Mouse (Mus musculus) embryo, embryonic 9.5 days (tissue): ENCODE measurements around the gene Gm26920.
"Not testable (repeated sequence)": the region's sequence is repeated elsewhere in the genome, so short reads cannot be mapped to it uniquely, and the experiment has no call there.

Experiments
- DNase-seq: peaks from one replicate; pipeline ENCODE4 v3.0.0-alpha.2; 2017; ENCODE audit errors: extremely low spot score

Gene Gm26920

DNA sequence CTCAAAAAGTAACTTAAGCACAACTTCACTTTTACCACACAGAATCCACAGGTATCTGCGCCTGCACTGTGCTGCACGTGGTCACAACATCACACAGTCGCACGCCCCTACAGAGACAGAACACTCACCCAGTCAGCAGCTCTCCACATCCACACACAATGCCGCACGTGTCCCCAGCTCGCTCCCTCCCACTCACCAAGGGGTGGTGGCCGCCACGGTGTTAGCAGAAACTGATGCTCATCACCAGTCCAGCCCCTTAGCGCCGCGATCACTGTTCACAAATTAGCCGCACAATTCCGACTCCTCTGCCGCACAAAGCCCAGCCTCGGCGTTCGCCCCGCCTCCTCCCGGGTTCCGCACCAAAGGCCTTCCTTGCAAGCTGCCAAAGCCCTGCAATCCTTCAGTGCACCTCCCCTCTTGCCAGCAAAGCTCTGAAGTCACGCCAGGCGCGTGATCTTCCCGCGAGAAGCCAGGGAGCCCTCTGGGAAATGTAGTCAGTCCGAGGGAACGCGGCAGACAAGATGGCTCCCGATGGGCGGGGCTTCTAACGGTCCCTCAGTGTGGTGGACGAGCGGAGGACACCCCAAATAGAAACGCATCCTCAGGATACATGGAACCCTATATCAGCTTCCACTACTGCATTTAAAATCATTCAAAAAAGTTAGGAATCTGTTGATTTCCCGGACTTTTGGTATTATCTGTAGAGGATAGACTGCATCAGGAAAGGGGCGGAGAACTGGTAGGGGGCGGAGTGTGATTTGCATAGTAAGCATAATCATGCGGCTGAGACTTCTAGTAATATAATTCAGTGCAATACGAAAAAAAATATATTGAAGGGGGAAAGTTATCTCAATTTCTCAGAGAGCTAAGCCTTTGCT lies at the start of gene Gm26920, which contains the start of gene Zfp566:
Gm26920 (minus strand) TSS at position 319 of the 878 bp plus-strand sequence.
Zfp566 (minus strand) TSS at position 436 of the 878 bp plus-strand sequence.
- peak; percentile 99 for DNase-seq

DNA sequence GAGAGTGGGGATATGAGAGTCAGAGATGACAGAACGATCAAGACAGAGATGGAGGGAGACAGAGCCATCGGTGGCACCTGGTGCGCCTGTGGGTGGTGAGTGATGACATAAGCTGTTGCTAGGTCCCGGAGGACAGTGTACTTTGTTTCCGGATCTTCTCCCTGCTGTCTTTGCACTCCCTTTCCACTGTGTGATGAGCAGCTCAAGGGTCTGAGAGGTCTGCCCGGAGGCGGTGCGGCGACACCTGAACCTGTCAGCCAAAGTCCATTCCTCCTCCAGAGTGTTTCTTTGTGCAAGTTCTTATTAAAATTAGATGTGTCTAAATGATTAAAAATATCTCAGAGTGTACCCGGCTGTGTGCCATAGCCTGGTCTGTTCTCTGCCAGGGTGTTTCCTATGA lies 46.6 kb upstream of the Gm26920 start:
- no peak for DNase-seq

DNA sequence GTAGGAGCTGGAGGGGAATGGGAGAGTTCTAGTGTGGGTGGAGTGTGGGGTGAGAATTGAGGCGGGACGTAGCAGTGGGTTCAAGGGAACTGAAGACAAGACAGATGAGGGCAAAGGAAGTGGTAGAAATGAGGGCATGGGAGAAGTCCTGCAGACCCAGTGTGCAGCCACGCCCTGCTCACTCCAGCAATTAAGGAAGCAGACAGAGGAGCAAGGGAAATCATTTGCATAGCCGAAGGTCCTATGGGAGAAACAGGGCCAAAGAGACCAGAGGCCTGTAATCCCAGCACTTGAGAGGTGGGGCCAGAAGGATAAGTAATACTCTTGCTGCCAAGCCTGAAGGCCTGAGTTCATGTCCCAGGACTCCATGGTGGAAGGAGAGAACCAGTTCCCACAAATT lies 42.2 kb upstream of the Gm26920 start:
- DNase-seq = no peak

DNA sequence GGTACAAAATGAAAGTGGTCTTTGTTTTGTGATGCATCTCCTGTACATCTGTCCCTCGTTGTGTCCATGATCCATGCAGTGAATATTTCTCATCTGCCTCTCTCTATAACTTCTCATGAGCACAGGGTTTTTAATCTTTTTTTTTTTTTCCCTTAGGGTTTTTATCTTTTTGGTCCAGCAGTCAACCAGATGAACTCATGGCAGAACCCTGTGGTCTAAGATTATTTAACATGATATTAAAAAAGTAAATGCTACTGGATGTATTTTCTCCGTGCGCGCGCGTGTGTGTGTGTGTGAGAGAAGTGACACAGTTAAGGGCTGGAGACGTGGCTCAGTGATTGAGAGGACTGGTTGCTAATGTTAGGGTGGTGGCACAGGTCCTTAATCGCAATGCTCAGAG lies 39.7 kb upstream of the Gm26920 start:
- DNase-seq = no peak

DNA sequence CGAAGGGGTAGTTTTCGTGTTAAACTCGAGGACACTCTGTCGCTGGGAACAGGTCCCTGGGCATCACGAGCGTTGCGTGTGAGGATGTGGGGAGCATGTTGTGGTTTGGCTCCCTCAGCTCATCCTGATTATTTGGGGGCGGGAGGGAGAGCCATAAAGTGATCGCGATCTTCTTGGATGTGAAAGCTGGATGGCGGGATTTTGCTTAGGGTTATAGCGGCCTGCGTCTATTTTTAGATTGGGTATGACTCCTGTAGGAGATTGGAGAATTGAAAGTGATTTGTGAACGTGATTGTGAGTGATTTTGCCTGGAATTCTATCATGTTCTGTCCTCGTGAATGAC lies 31.9 kb upstream of the Gm26920 start:
- DNase-seq = no peak

DNA sequence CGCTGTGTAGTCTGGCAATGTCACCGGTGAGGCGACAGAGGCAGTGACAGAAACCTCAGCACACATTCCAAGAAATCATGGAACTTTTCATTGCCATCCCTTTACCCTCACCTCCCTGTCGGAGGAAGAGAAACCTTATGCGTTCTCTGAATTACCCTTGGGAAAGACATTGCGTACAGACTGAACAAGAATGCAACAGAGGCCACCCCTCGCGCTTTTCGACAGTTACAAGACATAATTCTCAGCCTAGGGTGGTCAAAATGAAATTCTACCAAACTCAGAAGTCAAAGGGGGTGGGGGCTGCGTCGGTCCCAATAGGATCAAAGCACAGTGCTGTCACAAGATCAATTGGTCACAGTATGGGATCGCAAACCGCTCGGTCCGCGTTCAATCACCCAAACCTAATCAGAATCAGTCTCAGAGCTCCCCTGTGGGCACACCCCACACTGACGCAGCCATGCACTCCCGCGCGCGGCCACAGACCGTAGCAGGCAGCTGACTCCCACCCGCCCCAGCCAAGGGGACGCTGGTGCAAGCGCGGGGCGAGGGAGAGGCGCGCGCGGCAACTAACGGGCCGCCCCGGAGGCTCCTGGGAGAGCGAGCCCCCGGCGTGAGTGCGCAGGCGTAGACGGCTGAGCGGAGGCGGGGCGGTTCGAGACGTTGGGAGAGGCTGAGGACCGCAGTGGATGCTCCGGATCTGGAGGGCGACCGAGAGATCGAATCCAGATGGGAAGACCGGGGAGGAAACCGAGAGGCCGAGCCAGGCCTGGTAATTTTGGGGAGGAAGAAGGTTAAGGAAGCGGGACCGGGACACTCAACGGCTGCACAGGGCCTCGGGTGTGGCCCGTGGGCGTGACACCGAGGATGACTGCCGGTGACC lies 31.3 kb upstream of the Gm26920 start, which contains the start of gene Zfp382:
Zfp382 (plus strand) TSS at position 635 of the 880 bp plus-strand sequence.
- peak; percentile 91 for DNase-seq

DNA sequence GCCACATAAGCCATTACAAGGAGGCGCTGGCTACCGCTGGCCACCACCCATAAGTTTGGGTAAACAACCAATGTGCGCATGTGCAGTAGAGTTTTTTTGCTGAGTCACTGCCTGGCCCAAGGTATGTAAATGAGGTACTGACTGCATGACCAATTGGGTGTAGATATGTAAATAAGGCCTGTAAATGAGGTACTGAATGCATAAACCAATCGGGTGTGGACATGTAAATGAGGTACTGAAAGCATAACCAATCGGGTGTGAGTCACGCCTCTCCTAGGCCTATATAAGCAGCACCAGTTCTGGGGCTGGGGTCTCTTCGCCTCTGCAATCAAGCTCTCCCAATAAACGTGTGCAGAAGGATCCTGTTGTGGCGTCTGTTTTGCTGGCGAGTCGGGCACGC lies 27.7 kb upstream of the Gm26920 start:
- DNase-seq = not testable (repeated sequence)

DNA sequence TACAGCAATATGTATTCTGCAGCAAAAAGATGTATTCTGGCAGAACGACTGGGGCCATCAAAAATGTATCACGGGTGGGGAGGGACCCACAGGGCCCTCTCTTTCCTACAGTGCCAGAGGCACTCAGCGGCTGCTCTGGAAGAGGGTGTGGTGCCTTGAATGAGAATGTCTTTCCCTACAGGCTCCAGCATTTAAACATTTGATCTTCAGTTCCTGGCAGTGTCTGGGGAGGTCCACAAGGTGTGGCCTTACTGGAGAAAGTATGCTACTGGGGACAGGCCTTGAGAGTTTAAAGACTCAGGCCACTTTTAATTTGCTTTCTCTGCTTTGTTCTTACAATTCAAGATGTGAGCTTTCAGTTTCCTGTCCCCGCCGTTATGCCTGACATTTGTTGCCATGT lies 25.9 kb upstream of the Gm26920 start:
- no peak for DNase-seq

DNA sequence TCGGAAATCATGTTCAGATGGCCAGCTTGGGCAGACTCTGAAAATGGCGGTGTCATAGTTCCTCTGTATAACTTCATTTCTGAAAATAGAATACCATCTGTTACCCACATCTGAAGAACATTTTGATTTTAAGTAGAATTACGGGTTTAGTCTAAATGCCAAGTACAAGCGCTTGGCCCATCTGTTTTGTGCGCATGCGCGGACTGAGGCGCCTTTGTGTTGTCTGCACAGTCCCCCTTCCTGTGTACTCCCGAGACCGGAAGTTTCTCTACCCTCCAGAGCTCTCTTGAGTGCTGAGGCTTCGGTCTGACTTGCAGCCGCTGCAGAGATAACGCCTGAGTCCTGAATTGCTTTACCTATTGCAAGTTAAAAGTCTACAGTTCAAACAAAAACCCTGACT lies 9.1 kb upstream of the Gm26920 start:
- DNase-seq = no peak

DNA sequence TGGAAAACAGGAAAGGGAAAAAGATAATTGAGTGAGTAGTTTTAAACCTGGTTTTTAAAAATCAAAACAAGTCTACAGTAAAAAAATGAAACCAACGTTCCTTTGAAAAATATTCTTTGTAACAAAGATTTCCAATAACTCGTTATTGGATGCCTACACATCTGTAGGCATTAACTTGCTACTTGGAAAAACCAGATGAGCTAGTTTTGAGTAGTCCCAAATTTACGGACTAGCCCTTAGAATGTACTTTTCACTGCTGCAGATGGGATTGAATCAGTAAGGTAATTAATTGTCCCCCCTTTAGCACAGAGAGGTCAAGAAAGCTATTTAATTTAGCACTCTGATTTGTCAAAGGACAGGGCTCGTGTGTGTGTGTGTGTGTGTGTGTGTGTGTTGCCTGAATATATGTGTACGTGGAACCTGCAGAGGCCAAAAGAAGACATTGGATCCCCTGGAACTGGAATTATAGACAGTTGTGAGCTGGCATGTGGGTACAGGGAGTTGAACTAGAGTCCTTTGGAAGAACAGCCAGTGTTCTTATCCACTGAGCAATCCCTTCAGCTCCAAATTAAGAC lies 5.4 kb upstream of the Gm26920 start:
- peak; percentile 38 for DNase-seq

DNA sequence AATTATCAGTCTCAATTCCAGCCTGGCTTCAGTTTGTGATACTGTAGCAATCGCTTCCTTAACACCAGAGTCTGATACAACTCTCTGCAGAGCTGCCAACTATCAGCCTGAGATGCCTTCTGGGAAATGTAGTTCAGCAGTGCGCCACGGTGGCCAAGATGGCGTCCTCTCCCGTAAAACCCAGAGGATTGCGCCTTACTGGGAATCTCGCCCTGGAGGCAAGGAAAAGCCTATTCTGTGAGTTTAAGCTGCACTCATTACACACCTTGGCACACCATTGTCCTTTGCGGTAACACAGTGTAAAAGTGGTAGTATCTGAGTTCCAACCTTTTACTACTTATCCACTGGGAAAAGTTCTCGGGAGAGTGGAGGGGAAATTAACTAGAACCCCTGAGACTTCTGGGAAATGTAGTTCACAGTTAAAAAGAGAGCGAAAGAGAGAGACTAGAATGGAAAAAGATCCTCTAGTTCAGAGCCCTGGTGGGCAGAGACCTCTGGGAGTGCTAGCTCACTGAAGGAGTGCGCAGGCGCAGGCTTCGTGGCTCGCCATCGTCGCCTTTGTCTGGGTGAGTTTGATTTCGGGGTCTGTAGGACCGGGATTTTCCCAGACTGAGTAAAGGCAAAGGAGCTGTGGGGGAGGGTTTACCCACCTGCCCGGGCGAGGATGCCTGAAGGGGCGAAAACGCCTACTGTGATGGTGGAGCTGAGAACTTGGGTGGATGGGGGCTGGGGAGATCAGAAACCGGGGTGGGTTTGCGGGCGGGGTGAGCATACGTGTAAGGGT lies 4.6 kb upstream of the Gm26920 start, which contains the start of gene Zfp260:
Zfp260 (plus strand) TSS at position 132 of the 784 bp plus-strand sequence.
- DNase-seq = peak; percentile 92

DNA sequence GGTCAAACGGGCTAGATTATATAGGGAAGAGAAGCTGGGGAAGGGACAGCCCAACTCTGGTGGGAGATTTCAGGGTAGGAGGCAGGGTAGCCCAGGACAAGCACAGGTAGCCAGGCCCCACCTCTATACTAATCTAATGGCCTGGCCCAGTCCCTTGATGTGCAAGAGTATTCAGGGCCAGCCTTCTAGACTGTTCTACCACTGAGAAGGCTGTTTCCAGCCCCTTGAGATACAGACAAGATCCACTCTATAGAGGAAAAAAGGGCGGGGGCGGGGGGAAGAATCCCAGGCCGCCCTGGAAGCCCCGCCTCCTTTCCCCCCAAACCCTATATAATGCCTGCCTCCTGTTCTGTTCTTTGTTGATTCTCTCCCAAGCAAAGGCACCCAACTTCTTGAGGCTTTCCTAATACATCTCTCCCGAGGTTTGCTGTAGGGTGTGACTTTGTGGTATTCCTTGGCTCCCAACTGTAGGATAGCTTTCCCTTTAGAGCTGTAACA lies 3.8 kb upstream of the Gm26920 start:
- DNase-seq = no peak

DNA sequence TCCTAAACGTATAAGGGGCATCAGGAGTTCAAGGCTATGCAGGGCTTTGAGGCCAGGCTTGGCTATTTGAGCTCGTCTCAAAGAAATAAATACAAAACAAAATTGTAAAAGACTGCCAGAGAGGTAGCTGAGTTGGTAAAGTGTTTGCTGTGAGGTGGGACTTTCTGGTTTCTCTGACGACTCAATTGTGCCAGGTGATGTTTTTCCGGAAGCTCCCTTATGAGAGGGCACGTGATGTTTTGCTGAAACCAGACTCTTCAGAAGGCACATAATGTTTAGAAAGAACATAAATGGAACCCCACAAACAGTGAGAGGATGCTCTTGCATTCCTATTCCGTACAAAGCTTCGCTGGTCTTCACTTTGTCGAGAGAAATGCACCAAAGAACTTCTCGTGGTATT lies 2.5 kb upstream of the Gm26920 start:
- no peak for DNase-seq

DNA sequence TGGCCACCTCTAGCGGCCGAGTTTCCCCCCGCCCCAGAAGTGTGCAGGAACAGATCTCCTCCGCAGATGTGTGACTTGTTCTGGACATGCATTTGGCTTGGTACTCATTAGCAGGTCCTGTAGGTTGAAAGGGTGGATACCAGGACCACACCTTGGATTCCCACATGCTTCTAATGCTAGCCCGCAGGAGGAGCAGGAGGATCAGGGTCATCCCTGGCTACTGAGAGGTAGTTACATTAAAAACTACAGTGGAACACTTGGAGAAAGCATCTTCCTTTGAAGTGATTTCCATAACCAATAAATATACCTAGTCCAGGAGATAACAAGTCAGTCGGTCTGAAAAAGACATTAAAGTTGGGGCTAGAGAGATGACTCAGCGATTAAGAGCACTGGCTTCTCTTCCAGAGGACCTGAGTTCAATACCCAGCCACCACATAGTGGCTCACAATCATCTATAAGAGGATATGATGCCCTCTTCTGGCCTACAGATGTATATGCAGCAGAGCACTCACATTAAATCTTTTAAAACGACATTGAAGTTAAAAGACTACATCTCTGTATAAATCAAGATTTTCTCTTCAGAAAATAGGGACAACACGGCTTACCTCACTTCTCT lies 868 bp upstream of the Gm26920 start:
- peak; percentile 40 for DNase-seq

DNA sequence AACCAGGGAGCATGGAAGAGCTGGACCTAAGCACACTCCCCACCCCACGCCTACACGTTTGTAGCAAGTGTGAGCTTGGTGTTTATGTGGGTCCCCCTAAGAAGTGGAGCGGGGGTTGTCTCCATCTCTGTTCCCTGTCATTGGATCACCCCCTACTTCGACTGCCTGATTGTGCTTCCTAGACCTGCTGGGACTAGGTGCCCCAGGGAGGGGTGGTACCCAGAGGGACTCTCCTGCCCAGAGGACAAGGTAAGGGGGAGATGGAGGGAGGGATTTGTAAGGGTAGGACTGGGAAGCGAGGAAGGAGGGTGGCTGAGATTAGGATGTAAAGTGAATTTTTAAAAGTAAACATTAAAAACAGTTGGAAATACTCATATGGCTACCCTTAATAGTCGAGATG lies 805 bp downstream of the Gm26920 start:
- DNase-seq = peak; percentile 10

DNA sequence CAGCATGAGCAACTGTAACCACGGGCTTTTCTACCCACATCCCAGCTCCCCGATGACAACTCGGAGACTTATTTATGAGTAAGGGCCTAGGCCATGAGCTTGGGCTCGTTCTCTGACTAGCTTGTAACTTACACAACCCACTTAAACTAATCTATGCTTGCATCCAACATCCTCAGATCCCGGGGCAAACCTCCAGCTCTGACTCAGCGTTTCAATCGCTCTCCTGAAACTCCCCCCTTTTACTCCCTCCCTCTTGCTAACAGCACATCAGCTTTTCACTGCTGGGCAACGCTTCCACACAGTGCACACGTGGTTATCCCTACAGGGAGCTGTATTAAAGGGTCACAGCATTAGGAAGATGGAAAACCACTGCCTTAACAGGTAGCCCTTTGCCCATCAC lies 3.7 kb downstream of the Gm26920 start:
- no peak for DNase-seq

DNA sequence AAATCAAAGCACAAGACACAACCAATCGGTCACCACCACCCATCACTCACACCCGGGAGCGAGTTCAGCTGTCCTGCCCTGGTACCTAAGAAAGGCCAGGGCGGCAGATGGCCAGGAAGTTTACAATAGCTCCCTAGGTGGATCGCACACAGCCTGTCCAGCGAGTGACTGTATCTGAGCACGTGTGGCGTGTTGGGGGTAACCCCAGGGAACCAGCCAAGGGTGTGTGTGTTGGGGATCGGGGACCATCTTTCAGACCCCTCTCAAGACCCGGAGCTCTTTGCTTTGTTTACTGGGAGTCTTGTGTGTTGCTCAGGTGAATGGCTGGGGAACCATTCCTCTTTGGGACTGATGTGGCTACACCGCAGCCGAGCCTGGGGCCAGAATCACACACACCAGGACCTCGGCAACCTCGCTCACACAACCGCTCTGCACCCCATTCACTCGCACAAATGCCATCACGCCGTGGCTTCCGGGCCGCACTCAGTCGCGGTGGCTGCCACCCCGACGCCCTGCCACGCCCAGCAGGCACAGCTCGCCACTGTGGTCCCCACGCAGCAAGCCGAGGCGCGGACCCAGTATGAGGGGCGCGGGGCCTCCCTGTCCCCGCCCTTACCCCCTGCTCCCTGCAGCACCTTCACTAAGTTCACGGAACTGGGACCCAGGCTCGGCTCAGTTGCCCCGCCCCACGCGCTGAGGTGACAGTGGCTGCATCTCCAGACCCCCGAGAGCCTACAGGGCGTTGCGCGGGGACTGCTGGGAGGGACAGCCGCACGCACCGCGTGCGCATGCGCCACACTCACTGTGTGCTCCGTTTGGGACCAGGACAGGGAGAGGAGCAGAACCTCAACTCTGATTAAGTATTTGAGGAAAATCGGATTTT lies 17.8 kb downstream of the Gm26920 start, which contains the start of gene Zfp82:
Zfp82 (minus strand) TSS at position 755 of the 883 bp plus-strand sequence.
- peak; percentile 86 for DNase-seq

DNA sequence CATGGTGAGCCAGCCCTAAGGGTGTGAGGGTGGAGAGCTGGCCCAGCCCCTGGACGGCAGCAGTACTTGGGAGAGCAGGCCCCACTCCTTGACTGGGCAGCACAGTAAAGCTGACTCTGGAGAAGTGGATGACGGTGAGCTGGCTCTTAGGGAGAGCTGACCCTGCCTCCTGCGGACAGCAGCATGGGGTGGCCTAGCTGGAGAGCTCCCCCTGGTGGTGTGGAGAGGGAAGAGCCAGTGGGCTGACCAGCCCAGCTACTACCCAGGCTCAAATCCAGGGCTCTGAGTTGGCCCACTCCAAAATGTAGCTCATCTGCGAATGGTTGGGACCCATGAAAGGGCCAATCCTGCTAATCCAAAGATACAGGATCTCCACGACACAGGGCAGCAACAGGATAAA lies 25.6 kb downstream of the Gm26920 start:
- DNase-seq = no peak

DNA sequence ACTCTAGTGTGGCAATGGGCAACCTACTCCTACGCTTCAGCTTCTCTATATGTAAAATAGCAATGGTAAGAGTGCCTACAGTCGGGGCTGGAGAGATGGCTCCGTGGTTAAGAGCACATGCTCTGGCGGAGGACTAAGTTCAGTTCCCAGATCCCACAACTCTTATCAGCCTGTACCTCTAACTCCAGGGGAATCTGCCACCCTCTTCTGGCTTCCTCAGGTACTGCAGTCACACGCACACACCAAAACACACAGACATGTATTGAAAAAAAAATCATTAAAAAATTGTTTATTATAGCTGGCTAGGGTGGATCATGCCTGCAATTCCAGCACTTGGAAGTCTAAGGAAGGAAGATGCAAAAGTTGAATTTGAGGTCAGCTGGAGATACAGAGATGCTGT lies 27.7 kb downstream of the Gm26920 start:
- no peak for DNase-seq

DNA sequence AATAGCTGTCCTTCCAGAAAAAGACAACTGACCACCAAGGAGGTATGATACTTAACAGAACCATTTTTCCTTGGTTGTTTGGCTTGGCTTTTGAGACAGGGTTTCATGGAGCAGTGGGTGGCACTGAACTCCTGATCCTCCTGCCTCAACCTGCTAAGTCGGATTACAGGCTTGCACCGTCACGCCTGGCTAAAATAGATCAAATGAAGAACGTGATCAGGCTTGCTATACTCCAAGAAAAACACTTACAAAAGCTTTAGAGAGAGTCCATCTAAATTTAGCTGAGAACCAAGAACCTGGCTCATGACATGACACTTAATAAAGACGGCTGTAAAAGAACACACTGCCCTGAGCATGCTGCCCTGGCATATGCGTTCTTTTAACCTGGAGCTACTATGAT lies 29.9 kb downstream of the Gm26920 start:
- no peak for DNase-seq
